In genomic region chr5:52865825-52866224, GRCm38 (mm10) we compare ENCODE assay signal across 8 mouse cellular contexts. TPM values are rescaled to one million over a fixed set of nuclear protein-coding genes. Genes with fewer than 3 reads are reported as not detected.
DNase-seq lines count a peak whose midpoint lies in the region; ATAC-seq lines count a peak whose summit lies in the region.

No protein-coding gene starts in this region.

- H3K9ac ChIP-seq in lung, embryonic 16.5 days (ENCODE audit: low read length) = no peak overlapping the region
- no peak overlapping the region for H3K9ac ChIP-seq in forebrain, embryonic 13.5 days

- H3K9me3 ChIP-seq in lung, embryonic 16.5 days (ENCODE audit: control insufficient read depth, low read length) = no peaks in the 10 kb centered on the region
- no peaks in the 10 kb centered on the region for H3K9me3 ChIP-seq in forebrain, embryonic 13.5 days (replicated peaks)

- 38% methylated on average over 9 of the region's 9 CpGs for WGBS in lung, embryonic 16.5 days
- WGBS in forebrain, embryonic 13.5 days = 83% methylated on average over 9 of the region's 9 CpGs

- H3K4me1 ChIP-seq in lung, embryonic 16.5 days (replicated peaks; ENCODE audit: control insufficient read depth, insufficient read depth, low read length) = peaks cover 4% of the 10 kb centered on the region; the same call in 1 of the 2 replicates
- H3K4me1 ChIP-seq in forebrain, embryonic 13.5 days = no peaks in the 10 kb centered on the region

- H3K4me3 ChIP-seq in lung, embryonic 16.5 days (ENCODE audit: low read length) = no peak overlapping the region
- H3K4me3 ChIP-seq in forebrain, embryonic 13.5 days = no peak overlapping the region

- 0 out of 2 replicates have a peak overlapping the region, but pooled peaks have one; percentile 37 for H3K27ac ChIP-seq in lung, embryonic 16.5 days (ENCODE audit: low read length)
- no peak overlapping the region for H3K27ac ChIP-seq in forebrain, embryonic 13.5 days

- peak; percentile 84 for ATAC-seq in lung, embryonic 16.5 days (ENCODE audit: low read depth)
- ATAC-seq in forebrain, embryonic 13.5 days = no peak

- peaks cover 36% of the 10 kb centered on the region for H3K36me3 ChIP-seq in lung, embryonic 16.5 days (ENCODE audit: control insufficient read depth, insufficient read depth, low read length)
- peaks cover 79% of the 10 kb centered on the region for H3K36me3 ChIP-seq in forebrain, embryonic 13.5 days (ENCODE audit: poor library complexity, severe bottlenecking)

- DNase-seq in retina, postnatal 1 day = peak; percentile 26
- no peak for DNase-seq in retina, embryonic 14.5 days (ENCODE audit: low spot score)
- DNase-seq in brain, adult 2 months (ENCODE audit: low read depth, low spot score) = peak; percentile 47
- DNase-seq in heart, postnatal 10 days = peak; percentile 76 to 79
- no peak for DNase-seq in layer of hippocampus, postnatal 36 days
- no peak for DNase-seq in right cerebral cortex, postnatal 10 days (ENCODE audit: low spot score in 2 of 2)

- H3K4me2 ChIP-seq in lung, embryonic 16.5 days (ENCODE audit: low read depth, low read length) = no peak overlapping the region
- no peak overlapping the region for H3K4me2 ChIP-seq in forebrain, embryonic 13.5 days

- intact Hi-C loops in heart, postnatal 10 days (cut with DNase I) = no loop called here

- no peaks in the 10 kb centered on the region for H3K27me3 ChIP-seq in lung, embryonic 16.5 days (ENCODE audit: control insufficient read depth, insufficient read depth, low read depth, low read length)
- H3K27me3 ChIP-seq in forebrain, embryonic 13.5 days = no peaks in the 10 kb centered on the region

RNA-seq across cellular contexts. Expression of gene Anapc4, which starts 32.0 kb away (rescaled TPM):
- total RNA-seq in heart, postnatal 10 days (2021) = 10 to 100 TPM; 48.4 to 48.6 TPM
- polyA plus RNA-seq in lung, embryonic 16.5 days (2015; fragmentation: Nextera tagmentation; extraction: Ambion mirVana) = 103 TPM in 2 replicates
- total RNA-seq in layer of hippocampus, postnatal 36 days (2021) = 10 to 100 TPM; 67.6 to 71.4 TPM
- polyA plus RNA-seq in forebrain, embryonic 13.5 days (2015; fragmentation: Nextera tagmentation; extraction: Ambion mirVana) = 112 and 121 TPM in 2 replicates

Comparison
In these comparisons a context has a peak if more than half of its experiments do, and no peak if none do; other contexts are left out.
1. DNase-seq: peak in retina, postnatal 1 day (single experiment), brain, adult 2 months (single experiment) and heart, postnatal 10 days (2 of 2); none in retina, embryonic 14.5 days (single experiment), layer of hippocampus, postnatal 36 days (0 of 2) and right cerebral cortex, postnatal 10 days (0 of 2).